Mouse (Mus musculus) olfactory bulb, adult 2 months (tissue): Measurements from ENCODE around the gene Gm17490.

Experiments used
- CTCF ChIP-seq: fragments of 200-500 bp; IDR thresholded peaks from 2 replicates; pipeline ENCODE4 v1.5.1; 2012; ENCODE audit warnings: low read depth, mild to moderate bottlenecking, low read length, moderate library complexity; ENCODE audit not compliant: insufficient read depth
- POLR2A ChIP-seq: fragments of 200-500 bp; IDR thresholded peaks from 2 replicates; pipeline ENCODE4 v1.6.1; 2012; ENCODE audit warnings: mild to moderate bottlenecking, low read depth, low read length, moderate library complexity; ENCODE audit not compliant: insufficient read depth

- TF ChIP-seq CTCF: no peak
- no peak for TF ChIP-seq POLR2A
Observed at GRCm38 (mm10) chr2:11601795-11602194, 24.3 kb downstream of the Gm17490 start.
